Mouse (Mus musculus): Measurements from ENCODE around the gene Ncor2. TPM values are rescaled to one million over a fixed set of nuclear protein-coding genes. Genes with fewer than 3 reads are reported as not detected.

Gene Ncor2
- polyA plus RNA-seq (2021; fragmentation: Nextera tagmentation), result 14.7 and 22.9 TPM in 2 replicates
- long read RNA-seq, experiment 1, partial matches to known transcripts, result 5 of 14 reads
- long read RNA-seq, experiment 1, other reads (novel, unspliced or antisense), result 9 of 14 reads
- long read RNA-seq, experiment 2, partial matches to known transcripts, result 23 of 42 reads
- long read RNA-seq, experiment 2, other reads (novel, unspliced or antisense), result 19 of 42 reads

GRCm38 (mm10) chr5:125179007-125179734 is at the start of gene Ncor2:
Gene Ncor2, minus strand, starts transcription at chr5:125179219.

DNA sequence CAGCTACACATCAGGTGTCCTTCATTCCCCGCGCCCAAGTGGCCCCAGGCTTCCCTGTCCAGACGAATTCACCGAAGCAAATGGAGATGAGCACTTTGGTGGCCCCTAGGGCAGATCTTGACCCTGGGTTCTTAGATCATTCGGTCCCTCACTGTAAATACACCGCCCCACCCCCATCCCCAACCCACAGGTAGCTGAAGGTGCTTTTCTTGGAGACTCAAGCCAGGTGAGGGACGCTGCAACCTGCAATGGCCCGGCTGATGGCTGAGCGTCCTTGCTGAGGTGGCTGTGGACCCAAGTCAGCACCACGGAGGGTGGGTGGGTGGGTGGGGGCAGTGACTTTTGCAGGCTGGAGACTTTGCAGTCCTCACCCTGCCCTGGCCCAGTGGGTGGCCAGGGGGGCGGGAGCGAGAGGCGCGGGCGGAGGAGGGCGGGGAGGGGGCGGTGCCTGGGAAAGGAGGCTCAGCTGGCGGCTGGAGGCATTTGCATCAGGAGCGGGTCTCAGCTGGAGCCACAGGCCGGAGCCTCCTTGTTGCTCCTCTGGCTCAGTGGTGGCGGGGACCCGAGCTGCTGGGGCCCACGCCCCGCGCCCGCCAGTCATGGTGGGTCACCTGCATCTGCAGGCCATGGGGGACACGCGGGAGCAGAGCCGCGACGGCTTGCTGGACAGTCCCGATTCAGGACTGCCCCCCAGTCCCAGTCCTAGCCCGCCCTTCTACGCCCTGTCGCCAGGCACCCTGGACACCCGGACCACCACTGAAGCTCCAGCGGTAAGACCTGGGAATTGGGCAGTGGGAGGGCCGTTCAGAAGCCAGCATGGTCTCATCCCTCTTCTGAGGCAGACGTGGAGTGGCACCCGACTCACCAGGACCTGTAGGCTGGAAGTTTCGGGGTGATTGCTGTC is 175.8 kb downstream of the Ncor2 start, which contains the start of gene Rflna:
Gene Rflna (plus strand): TSS at position 253 of the 904 bp plus-strand sequence.

Other genes with a start within 250 kb of the Ncor2 start
- gene Rflna, start 176.0 kb downstream of the Ncor2 start, polyA plus RNA-seq (2021; fragmentation: Nextera tagmentation), result 0.40 and 0.58 TPM in 2 replicates
- gene Scarb1, start 161.9 kb upstream of the Ncor2 start, polyA plus RNA-seq (2021; fragmentation: Nextera tagmentation), result 15.3 and 18.3 TPM in 2 replicates
- gene Gm10382, start 210.1 kb upstream of the Ncor2 start, polyA plus RNA-seq (2021; fragmentation: Nextera tagmentation), result 0.15 TPM in 1 of 2 replicates, not detected in the other
- 318 and 325 TPM in 2 replicates for gene Ubc, start 211.0 kb upstream of the Ncor2 start, polyA plus RNA-seq (2021; fragmentation: Nextera tagmentation)

All from layer of hippocampus, adult 6 months (tissue).